Mouse (Mus musculus) gastrocnemius, postnatal 25 days (tissue): ENCODE measurements around the gene Grhpr. TPM values are rescaled to one million over a fixed set of nuclear protein-coding genes. Genes with fewer than 3 reads are reported as not detected.
A peak's percentile ranks its signal among the peaks of the same experiment; 100 is the strongest.
"Not testable (repeated sequence)": the region's sequence is repeated elsewhere in the genome, so short reads cannot be mapped to it uniquely, and the experiment has no call there.

Source experiments
- DNase-seq: peaks from one replicate; pipeline ENCODE4 v3.0.0; 2022
- long read RNA-seq, 2 experiments: library from polyadenylated mRNA; stranded (forward); transcript quantifications; one replicate each; pipeline ENCODE4 v2.0.0; 2021
- total RNA-seq, 2 experiments: library from RNA; stranded (reverse); gene quantifications; 1 replicate in 1 of 2; 2 replicates in 1 of 2; pipeline ENCODE4 v1.2.3; 2021

The Grhpr gene
- total RNA-seq, result 10 to 100 TPM; 22.5 to 25.6 TPM
- long read RNA-seq, experiment 1, transcript Grhpr-201 (9 exons, 1,280 nt), result major isoform, 25 of 27 reads
- long read RNA-seq, experiment 1, partial matches to known transcripts, result 2 of 27 reads
- long read RNA-seq, experiment 1, other reads (novel, unspliced or antisense), result 0 of 27 reads
- long read RNA-seq, experiment 2, transcript Grhpr-201 (9 exons, 1,280 nt), result major isoform, 27 of 32 reads
- long read RNA-seq, experiment 2, partial matches to known transcripts, result 2 of 32 reads
- long read RNA-seq, experiment 2, other reads (novel, unspliced or antisense), result 3 of 32 reads

GRCm38 (mm10) chr4:44981280-44981973 is at the start of gene Grhpr:
Grhpr (plus strand) TSS chr4:44981395.
- peak; percentile 90 for DNase-seq

DNA sequence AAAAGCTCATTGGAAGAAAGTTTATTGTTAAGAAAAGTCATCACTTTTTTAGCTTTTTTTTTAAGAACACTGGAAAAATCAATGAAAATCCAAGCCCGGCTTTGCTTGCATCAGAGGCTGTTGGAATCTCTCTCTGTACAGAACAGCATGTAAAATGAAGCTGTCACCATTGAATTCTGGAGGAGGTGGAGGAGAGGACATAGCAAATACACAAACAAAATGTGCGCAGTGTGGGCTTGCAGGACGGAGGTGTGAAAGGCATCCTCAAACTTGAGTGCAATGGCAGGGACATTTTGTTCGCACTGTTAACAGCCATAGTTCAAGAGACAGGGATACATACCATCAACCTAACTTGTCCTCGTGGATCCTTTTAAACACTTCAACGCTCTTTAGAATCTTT is 49.5 kb upstream of the Grhpr start:
- no peak for DNase-seq

- DNase-seq, result no peak
Observed at GRCm38 (mm10) chr4:44938359-44939340, 42.5 kb upstream of the Grhpr start.

- DNase-seq, result no peak
Observed at GRCm38 (mm10) chr4:44939576-44940249, 41.5 kb upstream of the Grhpr start.

- DNase-seq, result no peak
Observed at GRCm38 (mm10) chr4:44940286-44940685, 40.9 kb upstream of the Grhpr start.

- no peak for DNase-seq
Observed at GRCm38 (mm10) chr4:44942237-44942636, 39.0 kb upstream of the Grhpr start.

- no peak for DNase-seq
Observed at GRCm38 (mm10) chr4:44943480-44943879, 37.7 kb upstream of the Grhpr start.

DNA sequence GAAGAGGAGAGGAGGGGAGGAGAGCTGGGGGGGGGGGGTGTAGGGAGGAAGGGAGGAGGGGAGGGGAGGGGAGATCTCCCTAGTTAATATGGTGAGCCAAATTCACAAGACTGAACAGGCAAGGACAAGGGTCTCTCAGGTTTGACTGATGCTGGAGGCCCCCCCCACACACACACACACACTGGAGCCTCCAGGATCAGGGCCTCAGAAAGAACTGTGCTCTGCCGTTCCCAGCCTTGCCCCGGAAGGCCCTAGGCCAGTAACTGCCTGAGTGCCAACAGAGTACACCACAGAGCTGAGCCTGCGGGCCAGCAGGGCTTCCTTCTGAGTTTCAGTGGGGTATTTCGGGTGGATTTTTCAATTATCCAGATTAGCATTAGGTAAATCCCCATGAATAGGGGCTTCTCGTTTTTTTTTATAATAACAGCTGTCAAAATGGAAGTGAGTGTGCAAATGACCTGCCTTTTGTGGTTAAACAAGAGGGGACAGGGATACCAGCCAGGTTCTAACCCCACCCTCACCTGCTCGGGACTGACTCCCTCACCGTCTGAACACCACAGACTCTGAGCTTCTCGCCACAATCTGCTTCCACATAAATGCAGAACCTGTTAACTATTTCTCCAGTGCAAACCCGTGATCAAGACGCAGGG is 36.6 kb upstream of the Grhpr start:
- DNase-seq, result no peak

- not testable (repeated sequence) for DNase-seq
Observed at GRCm38 (mm10) chr4:44946126-44946525, 35.1 kb upstream of the Grhpr start.

DNA sequence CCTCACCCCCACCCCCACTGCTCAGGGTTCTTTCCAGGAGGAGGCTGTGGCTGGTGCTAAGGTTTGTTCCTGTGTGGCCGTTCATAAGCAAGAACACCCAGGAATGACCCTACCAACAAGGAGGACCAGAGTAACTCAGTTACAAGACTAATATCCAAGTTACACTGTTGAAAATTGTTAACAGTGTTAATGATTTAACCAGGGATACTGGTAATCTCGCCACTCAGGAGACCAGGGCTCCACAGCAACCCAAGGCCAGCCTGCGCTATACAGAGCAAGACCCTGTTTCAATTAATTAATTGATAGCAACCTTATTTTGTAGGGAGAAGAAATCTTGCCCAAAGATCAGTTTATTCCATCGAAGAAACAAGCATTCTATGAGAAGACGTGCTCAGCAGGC is 33.7 kb upstream of the Grhpr start:
- no peak for DNase-seq

DNA sequence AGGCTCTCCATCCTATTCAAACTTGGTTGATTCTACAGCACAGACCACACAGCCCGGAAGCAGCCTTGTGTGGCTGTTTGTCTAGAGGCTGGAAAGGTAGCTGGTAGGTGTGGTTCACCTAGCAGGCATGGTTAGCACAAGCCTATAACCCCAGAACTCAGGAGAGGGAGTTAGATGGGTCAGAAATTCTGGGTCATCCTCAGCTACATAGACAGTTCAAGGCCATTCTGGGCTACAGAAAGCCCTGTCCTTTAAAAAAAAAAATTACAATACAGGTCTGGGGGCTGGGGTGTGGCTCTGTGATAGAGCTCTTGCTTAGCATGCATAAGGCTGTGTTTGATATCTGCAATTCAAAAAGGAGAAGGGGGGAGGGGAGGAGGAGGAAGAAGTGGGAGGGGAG is 32.9 kb upstream of the Grhpr start:
- no peak for DNase-seq

- no peak for DNase-seq
Observed at GRCm38 (mm10) chr4:44953041-44953440, 28.2 kb upstream of the Grhpr start.

DNA sequence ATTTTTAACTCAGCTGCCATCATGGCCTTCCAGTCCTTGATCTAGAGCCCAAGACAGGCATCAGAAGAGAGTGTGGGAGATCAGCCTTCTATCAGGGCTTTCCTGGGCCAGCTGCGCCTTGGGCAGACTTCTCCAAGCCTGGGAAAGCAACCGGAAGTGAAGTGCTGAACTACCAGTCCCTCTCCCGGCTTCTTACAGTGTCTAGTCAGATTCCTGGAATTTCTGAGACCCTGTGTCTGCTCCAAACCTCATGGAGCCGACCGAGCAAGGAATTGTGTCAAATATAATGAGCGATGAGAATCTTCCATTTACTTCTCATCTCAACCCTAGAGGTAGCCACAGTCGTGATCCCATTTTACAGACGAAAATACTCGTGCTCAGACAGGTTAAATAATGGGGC is 22.4 kb upstream of the Grhpr start:
- no peak for DNase-seq

GRCm38 (mm10) chr4:44959220-44959619 is 22.0 kb upstream of the Grhpr start:
- DNase-seq, result no peak

DNA sequence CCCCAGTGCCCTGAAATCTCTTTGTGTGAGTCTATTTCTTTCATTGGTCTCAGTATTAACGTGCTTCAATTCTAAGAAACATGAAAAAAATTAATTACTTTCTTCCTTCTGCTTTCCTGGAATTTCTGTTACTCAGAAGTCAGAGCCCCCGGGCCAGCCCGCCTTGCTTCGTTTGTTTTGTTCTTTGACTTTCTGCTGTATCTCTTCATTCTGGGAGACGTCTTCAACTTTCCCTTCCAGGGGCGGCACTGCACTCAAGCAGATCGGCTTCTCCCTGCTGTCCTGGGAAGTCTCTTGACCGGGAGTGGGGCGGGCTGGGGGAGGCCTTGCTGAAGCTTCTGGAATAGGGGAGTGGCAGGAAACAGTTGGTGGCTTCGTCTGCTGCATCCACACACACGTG is 18.0 kb upstream of the Grhpr start:
- no peak for DNase-seq

GRCm38 (mm10) chr4:44965175-44965574 is 16.0 kb upstream of the Grhpr start:
- no peak for DNase-seq

GRCm38 (mm10) chr4:44965736-44966135 is 15.5 kb upstream of the Grhpr start:
- no peak for DNase-seq

GRCm38 (mm10) chr4:44967402-44967801 is 13.8 kb upstream of the Grhpr start:
- DNase-seq, result no peak

DNA sequence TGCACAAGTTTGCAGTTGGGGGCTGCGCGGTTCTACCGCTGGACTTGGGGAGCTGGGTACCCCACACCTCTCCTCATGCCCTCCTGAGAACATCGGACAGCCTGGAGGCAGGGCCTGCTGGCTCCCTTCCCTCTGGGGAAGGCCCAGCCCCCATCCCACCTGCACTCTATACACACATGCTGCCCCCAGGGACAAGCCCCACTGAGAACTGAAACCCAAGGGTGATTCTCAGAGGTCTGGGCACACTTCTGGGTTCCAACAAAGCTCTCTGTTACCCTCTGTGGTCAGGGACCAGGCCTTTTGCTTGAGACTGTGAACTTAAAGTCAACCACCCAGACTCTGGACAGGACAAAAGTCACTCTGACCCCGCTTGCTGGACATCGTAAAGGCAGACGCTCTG is 11.1 kb upstream of the Grhpr start:
- no peak for DNase-seq

GRCm38 (mm10) chr4:44970612-44971110 is 10.5 kb upstream of the Grhpr start:
- DNase-seq, result no peak

GRCm38 (mm10) chr4:44973450-44973849 is 7.7 kb upstream of the Grhpr start:
- DNase-seq, result peak; percentile 76
